Mouse (Mus musculus) stomach, postnatal 0 days (tissue): ENCODE measurements around the gene Arrdc1.
"Not testable (repeated sequence)": the region's sequence is repeated elsewhere in the genome, so short reads cannot be mapped to it uniquely, and the experiment has no call there.

Experiments
- CTCF ChIP-seq: IDR thresholded peaks from 2 replicates; pipeline ENCODE4 v1.5.1; 2016; ENCODE audit warnings: antibody characterized with exemption, low read depth, mild to moderate bottlenecking, moderate library complexity
- EP300 ChIP-seq: optimal IDR thresholded peaks from 2 replicates; pipeline ENCODE3; 2016; ENCODE audit warnings: antibody characterized with exemption

DNA sequence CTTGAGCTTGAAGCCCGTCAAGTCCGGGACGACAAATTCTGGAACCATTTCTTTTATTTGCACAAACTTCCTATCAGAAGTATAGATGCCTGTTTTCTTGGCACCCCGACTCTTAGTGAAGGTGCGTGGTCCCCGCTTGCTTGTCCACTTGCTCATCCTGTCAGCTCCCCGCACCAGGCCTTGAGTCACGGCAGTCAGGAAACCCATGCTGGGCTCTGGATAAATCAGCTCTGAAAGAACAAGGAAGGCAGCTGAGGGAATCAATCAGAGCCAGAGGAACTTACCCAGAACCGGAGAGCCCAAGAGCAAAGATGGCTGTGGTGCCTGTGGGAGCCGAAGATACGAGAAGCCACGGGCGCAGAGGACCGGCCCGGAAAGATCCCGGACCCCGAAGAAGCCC, 39.4 kb upstream of the Arrdc1 start:
- TF ChIP-seq CTCF, EP300: not testable (repeated sequence)
